Mouse (Mus musculus) retina, adult 2 months (tissue): ENCODE data around the gene Mb21d2.

Source experiments
- DNase-seq: peaks from one replicate; pipeline ENCODE4 v3.0.0-alpha.2; 2012; ENCODE audit warnings: low read depth, low spot score

Gene Mb21d2

GRCm38 (mm10) chr16:28928815-28929685, at the start of gene Mb21d2:
TSS of gene Mb21d2 (minus strand) at chr16:28929673.
- no peak for DNase-seq

DNA sequence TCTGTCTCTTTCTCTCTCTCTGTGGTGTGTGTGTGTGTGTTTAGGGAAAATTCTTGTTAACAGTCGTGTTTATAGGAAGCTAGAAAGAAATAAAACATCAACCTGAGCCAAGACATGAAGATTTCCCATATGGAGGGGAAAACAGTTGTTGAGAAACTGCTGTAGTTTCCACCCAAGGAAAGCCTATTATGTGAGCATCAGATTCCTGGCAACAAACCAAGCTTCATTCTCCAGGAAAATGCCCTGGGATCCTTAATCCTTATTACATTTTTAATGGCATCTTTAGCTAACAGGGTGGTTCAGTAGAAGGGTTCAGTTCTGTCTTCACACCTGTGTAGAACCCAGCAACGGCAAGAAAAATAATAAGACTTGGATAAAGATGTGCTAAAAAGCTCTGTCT, 36.8 kb upstream of the Mb21d2 start:
- no peak for DNase-seq

DNA sequence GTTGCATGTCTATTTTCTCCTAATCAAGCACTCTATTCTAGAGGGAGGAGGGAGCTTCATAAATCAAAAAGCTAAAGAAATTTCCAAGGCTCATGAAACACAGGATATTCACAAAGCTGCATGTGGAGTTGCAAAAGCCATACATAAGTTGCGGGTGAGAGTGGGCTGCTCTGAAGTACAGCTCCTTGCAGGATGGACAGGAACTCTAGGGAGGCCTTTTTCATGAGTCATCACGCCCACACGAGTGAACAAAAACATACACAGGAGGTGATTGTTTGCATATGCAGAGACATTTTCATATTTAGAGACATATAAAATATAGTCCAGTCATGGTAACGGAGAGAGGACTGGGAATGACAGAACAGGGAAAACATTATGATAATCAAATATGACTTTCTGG, 34.6 kb upstream of the Mb21d2 start:
- DNase-seq = no peak

DNA sequence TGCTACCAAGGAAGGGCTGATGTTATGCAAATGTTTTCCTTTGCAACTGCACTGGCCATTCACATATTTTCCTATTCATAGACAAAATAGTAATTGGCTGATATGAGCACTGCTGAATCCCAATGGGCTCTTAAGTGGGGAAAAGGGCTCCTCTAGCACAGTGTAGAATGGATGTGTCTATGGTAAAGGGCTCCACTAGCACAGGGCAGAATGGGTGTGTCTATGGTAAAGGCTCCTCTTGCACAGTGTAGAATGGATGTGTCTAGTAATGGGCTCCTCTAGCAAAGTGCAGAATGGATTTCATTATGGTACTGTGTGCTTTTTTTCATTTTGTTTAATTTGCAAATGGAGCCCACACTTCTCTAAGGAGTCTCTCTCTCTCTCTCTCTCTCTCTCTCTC, 33.5 kb upstream of the Mb21d2 start:
- DNase-seq = no peak

DNA sequence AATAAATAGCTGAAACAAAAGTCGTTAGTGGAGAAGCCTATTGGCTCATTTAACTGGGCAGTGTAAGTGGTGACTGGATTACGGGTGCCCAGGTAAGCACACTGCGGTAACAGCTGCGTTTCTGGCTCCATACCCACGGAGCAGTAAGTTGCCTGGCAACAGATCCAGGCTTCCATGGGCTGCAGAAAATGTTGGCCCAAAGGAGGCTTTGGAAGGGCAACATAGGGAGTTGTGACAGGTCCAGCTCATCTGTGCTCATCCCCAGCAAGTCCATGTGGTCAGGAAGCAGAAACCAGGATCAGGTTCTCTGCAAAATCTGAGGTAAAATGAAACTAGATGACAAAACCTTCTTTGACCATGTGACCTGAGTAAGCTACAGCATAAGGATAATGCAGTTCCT, 20.3 kb upstream of the Mb21d2 start:
- DNase-seq = no peak

GRCm38 (mm10) chr16:28943254-28943653, 13.8 kb upstream of the Mb21d2 start:
- DNase-seq = no peak

DNA sequence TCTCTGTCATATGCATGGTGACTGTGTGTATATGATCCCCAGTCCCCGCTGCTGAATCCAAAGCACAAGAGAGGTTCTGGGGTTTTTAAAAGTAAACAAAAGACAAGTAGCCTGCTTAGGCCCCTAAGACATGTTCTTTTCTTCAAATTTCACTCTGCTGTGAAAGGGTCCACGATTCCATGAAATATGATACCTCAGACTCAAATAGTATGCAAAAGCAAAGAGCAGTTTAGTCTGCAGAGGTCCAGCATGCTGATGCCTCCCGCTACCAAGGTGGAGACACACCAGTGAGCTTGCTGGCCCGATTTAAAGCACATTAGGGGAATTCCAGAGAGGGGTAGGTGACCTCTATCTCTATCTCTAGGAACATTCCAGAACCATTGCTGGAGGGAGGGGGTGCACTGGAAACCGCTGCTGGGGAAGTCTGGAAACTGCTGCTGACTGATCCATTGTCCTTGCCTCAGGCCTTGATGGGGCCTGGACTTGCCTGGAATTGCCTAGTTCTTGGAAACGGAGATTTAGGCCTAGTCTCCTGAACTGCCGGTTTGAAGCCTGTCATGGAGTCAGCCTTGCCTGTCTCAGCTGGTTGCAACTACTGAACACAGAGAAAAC, 6.8 kb upstream of the Mb21d2 start:
- no peak for DNase-seq

DNA sequence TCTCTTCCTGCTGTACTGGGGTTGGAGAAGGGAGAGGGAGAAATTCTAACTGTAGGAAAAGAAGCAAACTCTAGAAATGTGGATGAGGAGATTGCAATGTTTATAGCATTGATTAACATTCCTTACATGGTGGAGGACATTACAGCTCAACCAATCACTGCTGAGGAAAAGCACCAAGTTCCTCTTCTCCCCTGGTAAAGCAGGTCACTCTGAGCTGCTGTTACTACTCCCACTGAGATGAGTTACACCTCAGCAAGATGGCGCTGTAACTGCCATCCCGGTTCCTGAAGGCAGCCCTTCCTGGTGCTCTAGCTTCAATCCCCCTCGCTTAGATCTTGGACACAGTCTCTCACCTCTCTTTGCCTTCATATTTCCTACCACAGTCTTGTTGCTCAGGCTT, 6.2 kb upstream of the Mb21d2 start:
- no peak for DNase-seq

GRCm38 (mm10) chr16:28931213-28931612, 1.7 kb upstream of the Mb21d2 start:
- no peak for DNase-seq

DNA sequence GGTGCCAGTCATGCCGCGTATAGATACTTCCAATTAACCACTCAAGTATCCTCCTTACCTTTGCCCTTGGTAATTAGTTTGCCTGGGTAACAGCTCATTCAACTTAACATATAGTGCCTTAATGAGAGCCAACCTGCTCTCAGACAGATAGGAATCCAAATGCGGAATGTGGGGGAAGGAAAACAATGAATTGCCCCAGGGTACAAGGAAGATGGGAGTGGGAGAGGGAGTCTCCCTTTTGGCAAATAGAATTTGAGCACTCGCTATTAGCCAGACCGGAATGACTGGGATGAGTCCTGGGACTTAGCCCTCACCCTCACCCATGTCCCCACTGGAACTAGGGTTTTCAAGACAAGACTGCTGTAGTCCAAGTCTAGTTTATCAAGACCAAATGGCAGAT, 953 bp upstream of the Mb21d2 start:
- DNase-seq = no peak

GRCm38 (mm10) chr16:28929686-28930291, 316 bp upstream of the Mb21d2 start:
- DNase-seq = no peak

- no peak for DNase-seq
These were observed 1.0 kb downstream of the Mb21d2 start for GRCm38 (mm10) chr16:28928466-28928814.

DNA sequence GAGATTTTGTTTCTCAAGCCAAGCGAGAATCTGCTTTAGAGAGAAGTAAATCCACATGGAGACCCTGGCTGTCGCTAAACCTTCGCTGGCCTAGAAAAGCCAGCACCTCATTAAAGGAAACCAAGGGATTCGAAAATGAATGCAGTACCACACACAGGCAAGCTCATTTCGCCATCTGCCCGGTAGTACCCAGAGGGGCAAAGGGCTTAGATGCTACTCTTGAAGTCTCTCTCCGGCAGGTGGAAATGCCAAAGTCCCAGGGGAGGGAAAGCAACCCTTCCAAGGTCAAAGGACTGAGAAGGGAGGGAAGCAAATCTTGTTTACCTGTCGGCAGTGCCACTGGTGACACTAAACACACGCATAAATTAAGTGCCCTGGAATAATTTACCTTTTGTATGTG, 2.1 kb downstream of the Mb21d2 start:
- no peak for DNase-seq

- DNase-seq = no peak
These were observed 10.1 kb downstream of the Mb21d2 start for GRCm38 (mm10) chr16:28919320-28919885.

DNA sequence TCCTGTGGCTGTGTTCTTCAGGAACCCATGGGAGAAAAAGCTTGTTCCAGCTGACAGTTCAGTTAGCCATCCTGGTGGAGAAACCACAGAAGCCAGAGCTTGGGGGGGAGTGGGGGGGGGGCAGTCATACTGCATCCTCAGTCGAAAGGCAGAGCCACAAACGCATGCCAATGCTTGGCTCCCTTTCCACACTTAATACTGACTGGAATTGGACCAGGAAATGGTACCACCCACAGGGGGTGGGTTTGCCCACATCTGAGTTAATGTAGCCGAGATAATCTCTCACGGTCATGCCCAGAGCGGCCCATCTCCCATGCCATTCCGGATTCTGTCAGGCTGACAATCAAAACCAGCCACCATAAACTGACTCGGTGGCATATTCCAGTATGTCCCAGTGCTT, 14.1 kb downstream of the Mb21d2 start:
- DNase-seq = no peak

DNA sequence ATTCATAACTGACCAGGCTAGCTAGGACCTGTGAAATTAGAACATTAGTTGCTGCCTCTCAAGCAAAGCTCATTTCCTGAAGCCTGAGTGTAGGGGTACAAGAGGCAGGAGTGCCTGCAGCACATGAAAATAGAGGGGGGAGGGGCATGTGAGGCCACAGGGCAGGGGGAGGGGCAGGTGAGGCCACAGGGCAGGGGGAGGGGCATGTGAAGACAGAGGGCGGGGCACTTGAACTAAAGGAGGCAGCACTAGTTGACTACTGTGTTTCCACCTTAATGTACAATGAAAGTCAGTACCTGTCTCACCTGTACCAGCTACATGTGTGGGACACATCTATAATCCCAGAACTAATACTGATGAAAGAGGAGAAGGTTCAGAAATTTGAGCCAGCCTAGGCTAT, 14.8 kb downstream of the Mb21d2 start:
- DNase-seq = no peak

GRCm38 (mm10) chr16:28911414-28912050, 17.9 kb downstream of the Mb21d2 start:
- DNase-seq = no peak

- DNase-seq = no peak
These were observed 22.9 kb downstream of the Mb21d2 start for GRCm38 (mm10) chr16:28906370-28907275.

- DNase-seq = no peak
These were observed 23.7 kb downstream of the Mb21d2 start for GRCm38 (mm10) chr16:28905567-28906289.
